Mouse (Mus musculus): ENCODE results near the gene Arid3b. TPM values are rescaled to one million over a fixed set of nuclear protein-coding genes. Genes with fewer than 3 reads are reported as not detected.

Gene Arid3b
- polyA plus RNA-seq, 1 experiment from 2014 or later, result 56.8 TPM

DNA sequence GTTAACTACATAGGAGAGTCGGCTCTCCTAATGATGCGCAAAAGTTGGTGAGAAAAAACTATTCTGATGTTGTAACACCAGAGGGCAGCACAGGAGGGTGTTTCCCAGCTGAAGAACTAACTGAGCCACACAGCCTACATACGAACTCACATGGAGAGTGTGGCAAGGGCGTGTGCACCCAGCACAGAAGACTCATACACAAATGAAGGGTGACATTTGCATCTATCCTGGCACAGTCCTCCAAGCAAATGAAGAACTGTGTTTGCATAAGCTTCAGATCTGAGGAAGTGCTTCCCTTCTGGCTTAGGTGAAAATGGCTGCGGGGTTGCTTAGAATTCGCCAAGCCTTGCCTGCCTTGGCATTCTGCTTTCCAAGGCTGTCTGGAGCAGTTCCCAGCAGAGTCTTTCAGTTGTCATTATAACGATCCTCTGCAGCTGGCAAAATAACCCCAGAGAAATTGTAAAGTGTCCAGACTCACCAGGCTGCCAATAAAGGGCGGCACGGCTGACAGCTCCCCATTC lies 25.4 kb upstream of the Arid3b start:
- H3K27me3 ChIP-seq (ENCODE audit: low read depth, poor library complexity, severe bottlenecking), result no peaks in the 10 kb centered on the region
- H3K9me3 ChIP-seq (replicated peaks), result no peaks in the 10 kb centered on the region
- H3K4me1 ChIP-seq, result no peaks in the 10 kb centered on the region
- no peak overlapping the region for H3K4me3 ChIP-seq
- no peak overlapping the region for H3K27ac ChIP-seq
- WGBS, result 55% methylated on average over 9 of the region's 9 CpGs
- DNase-seq (ENCODE audit: low spot score), result peak; percentile 39
- H3K36me3 ChIP-seq, result no peaks in the 10 kb centered on the region

DNA sequence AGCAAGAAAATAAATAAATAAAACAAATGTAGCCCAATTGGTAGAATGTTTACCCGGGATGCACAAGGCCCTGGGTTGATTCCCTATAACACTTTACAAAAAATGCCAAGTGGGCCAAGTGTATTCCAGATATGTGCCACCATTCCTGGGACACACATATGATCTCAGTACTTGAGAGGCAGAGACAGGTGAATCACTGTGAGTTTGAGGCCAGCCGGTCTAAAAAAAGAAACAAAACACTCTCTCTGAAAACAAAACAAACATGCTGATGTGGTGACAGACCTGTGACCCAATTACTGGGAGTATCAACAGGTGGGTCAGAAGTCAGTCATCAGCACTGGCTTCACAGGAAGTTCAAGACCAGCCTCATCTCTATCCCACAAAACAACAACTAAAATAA lies 19.9 kb upstream of the Arid3b start:
- no peak for DNase-seq (ENCODE audit: low spot score)
- Histone ChIP-seq H3K27me3 (ENCODE audit: low read depth, poor library complexity, severe bottlenecking) (no peaks in the 10 kb centered on the region), H3K27ac (no peak overlapping the region), H3K4me3 (no peak overlapping the region), H3K4me1 (no peaks in the 10 kb centered on the region), H3K36me3 (no peaks in the 10 kb centered on the region), H3K9me3 (replicated peaks) (no peaks in the 10 kb centered on the region)
- WGBS, result 86% methylated on average over 2 of the region's 2 CpGs

DNA sequence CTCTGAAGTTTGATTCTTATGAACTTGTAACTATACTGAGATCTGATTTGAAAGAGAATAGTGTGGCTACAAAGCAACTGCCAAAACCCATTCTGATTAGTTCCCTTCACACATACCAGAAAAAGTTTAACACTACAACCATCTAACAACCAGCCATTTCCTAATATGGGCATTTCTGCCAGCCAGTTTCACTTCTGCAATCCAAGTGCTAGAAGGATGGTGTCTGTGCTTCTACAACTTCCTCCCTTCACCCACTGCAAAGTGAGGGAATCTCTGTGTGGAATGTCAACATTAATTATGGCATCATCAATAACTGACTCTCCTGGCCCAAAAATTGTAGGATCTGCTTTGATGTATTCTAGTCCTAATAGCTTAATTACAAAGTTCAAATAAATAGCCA lies 17.7 kb upstream of the Arid3b start:
- DNase-seq (ENCODE audit: low spot score), result no peak
- no peak overlapping the region for H3K27ac ChIP-seq
- no peaks in the 10 kb centered on the region for H3K4me1 ChIP-seq
- H3K36me3 ChIP-seq, result no peaks in the 10 kb centered on the region
- H3K9me3 ChIP-seq (replicated peaks), result no peaks in the 10 kb centered on the region
- H3K4me3 ChIP-seq, result no peak overlapping the region
- no peaks in the 10 kb centered on the region for H3K27me3 ChIP-seq (ENCODE audit: low read depth, poor library complexity, severe bottlenecking)

DNA sequence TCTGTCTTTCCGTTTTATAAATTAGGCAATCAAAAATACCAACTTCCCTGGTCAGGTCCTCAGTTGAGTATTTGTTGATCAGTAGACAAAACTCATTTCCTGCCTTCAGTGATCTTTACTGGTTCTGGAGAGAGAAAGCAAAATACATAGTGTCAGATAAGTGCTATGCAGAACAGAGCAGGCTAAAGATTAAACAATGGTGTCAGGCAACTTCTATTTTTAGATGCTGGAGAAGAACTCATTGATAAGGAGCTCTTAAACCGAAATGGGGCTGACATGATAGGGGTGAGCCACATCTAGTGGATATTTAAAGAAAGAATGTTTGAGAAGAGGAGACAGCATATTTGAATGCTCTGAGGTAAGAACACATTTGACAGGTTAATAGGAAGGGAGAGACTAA lies 2.4 kb upstream of the Arid3b start:
- H3K36me3 ChIP-seq, result no peaks in the 10 kb centered on the region
- H3K4me3 ChIP-seq, result no peak overlapping the region
- peaks cover 23% of the 10 kb centered on the region for H3K4me1 ChIP-seq
- H3K27ac ChIP-seq, result no peak overlapping the region
- no peak for DNase-seq (ENCODE audit: low spot score)
- 89% methylated on average over 2 of the region's 2 CpGs for WGBS
- H3K27me3 ChIP-seq (ENCODE audit: low read depth, poor library complexity, severe bottlenecking), result no peaks in the 10 kb centered on the region
- no peaks in the 10 kb centered on the region for H3K9me3 ChIP-seq (replicated peaks)

DNA sequence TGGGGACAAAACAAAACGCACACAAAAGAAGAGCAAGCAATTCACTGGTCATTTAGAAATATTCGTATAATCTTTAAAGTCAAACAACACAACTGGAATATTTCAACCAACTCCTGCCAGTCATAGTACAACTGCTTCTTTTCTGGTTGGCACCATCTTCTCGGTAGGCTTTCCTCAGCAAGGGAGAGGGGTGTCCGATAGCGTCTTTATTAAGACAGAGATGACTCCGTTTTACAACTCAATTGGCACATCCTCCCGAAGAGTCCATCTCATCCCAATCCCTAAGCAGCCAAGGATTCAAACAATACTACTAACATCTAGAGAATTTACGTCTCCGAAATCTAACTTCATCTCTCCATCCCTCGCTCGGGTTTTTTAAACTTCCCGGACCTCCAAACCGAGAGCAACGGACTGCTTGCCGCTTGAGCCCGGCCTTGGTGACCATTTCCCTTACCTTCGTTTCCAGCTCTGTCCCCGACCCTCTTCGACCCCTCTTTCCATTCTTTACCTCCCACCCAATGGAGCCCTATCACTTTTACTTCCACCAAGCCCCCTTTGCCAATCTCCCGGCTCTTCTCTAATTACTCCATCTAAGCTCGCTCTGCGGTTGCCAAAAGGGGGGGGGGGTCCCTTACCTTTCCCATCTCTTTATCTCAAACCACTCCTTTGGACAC lies 615 bp downstream of the Arid3b start:
- peaks cover 21% of the 10 kb centered on the region for H3K36me3 ChIP-seq
- peak overlapping the region; percentile 72 for H3K4me3 ChIP-seq
- H3K9me3 ChIP-seq (replicated peaks), result no peaks in the 10 kb centered on the region
- peak overlapping the region; percentile 86 for H3K27ac ChIP-seq
- peaks cover 52% of the 10 kb centered on the region for H3K4me1 ChIP-seq
- under 1% methylated on average over 22 of the region's 22 CpGs for WGBS
- peak; percentile 48 for DNase-seq (ENCODE audit: low spot score)
- H3K27me3 ChIP-seq (ENCODE audit: low read depth, poor library complexity, severe bottlenecking), result no peaks in the 10 kb centered on the region

DNA sequence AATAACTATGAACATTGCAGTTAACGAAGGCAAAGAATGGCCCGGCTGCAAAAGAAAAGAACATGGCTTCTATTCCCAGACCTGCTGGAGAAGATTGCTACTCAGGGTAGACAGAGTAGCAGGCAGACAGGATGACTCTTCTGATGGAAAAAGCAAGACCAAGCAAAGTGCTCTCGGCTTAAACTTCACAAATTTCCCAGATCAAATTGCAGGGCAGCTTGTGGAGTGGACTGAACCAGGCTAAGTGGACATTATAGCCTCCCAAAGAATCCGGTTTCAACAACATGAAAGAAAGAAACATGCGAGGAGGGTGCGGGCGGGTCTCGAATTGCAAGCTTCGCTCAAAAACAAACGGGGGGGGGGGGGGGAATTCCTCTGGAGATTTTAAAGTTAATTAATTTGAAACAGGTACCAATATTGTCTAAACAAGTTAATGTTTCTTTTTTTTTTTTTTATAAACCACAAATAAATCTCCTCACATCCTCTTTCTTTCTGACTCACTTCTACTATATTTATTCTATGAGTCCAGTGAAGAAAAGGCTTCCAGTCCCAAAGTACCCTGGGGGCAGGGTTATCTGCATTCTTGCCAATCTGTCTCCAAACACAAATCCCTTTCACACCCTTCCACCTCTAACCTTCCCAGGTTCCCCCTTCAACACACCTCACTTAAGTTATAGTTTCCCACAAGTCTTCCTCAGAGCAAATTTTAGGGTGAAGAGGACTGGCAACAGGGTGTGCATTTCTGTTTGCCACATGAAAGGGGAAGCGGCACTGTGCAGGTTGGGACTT lies 1.8 kb downstream of the Arid3b start:
- Histone ChIP-seq H3K27ac (peak overlapping the region; percentile 72), H3K27me3 (ENCODE audit: low read depth, poor library complexity, severe bottlenecking) (no peaks in the 10 kb centered on the region), H3K9me3 (replicated peaks) (no peaks in the 10 kb centered on the region), H3K4me3 (peak overlapping the region; percentile 72), H3K36me3 (peaks cover 21% of the 10 kb centered on the region), H3K4me1 (peaks cover 64% of the 10 kb centered on the region)
- 6% methylated on average over 11 of the region's 11 CpGs for WGBS
- DNase-seq (ENCODE audit: low spot score), result no peak

DNA sequence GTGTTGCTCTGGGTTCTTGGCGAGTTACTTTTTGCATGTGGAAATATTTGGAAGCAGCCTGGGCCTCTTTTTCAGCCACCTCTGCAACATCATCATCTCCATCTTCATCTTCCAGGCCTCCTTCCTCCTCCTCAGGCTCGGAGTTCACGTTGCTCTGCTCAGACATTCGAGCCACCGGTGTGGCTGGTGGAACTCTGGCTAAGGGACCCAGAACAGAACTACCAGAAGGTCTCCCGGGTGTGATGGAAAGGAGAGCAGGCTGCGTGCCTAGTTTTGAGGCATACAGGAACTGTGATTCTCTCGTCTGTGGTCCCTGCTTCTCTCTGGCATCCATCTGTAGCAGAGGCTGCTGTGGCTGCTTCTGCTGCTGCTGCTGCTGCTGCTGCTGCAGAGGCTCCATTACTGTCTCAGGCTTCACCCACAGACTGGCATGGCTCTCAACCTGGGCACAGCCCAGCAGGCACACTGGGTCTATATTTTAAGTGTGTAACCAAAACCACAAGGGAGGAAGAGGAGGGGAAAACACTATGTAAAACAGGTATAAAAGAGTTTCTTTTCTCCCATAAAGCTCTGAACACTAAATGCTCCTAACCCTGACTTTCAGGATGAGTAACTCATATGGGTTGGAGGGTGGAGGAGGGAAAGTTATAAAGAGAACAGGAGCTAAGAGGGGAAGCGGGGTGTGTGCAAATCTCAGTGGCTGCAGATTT lies 2.7 kb downstream of the Arid3b start:
- Histone ChIP-seq H3K27me3 (ENCODE audit: low read depth, poor library complexity, severe bottlenecking) (no peaks in the 10 kb centered on the region), H3K9me3 (replicated peaks) (no peaks in the 10 kb centered on the region), H3K4me3 (peak overlapping the region; percentile 72), H3K4me1 (peaks cover 73% of the 10 kb centered on the region), H3K27ac (peak overlapping the region; percentile 71), H3K36me3 (peaks cover 27% of the 10 kb centered on the region)
- 66% methylated on average over 9 of the region's 9 CpGs for WGBS
- DNase-seq (ENCODE audit: low spot score), result no peak

DNA sequence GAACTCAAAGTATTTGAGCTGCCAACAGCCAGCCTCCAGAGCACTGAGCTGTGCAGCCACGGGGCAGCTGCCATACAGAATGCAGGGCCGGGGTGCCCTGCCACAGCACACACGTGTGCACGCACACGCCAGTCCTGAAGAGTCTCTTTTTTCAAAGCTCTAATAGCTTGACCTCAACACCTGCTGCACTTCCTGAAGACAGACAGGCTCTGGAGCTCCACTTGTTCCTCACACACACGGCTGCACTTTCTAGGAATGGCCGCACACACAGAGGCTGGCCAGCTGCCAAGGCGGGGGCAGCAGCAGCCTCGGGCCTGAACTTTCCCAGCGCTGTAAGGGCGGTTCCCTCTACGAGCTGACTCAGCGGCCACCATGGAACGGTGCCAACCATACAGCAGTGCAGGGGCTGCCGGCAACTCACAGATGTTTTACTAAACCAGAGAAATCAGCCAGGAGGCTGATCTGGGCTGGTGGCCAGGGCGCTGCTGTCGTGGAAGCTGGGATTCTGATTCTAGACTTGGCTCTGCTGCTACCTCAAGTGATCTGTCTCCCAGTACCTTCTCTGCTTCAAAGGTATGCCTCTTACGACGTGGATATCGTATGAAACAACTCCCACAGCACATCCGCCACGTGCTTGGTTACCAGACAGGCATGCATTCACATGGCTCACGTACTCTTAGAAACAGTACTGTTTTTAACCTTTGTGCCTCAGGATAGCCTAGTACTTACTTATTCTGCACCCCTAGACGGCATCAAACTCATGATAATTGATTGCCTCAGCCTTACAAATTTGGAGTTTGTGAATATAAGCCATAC lies 5.1 kb downstream of the Arid3b start:
- Histone ChIP-seq H3K9me3 (replicated peaks) (no peaks in the 10 kb centered on the region), H3K27ac (peak overlapping the region; percentile 69), H3K4me1 (peaks cover 74% of the 10 kb centered on the region), H3K36me3 (peaks cover 43% of the 10 kb centered on the region), H3K4me3 (peak overlapping the region; percentile 26), H3K27me3 (ENCODE audit: low read depth, poor library complexity, severe bottlenecking) (no peaks in the 10 kb centered on the region)
- WGBS, result 48% methylated on average over 24 of the region's 24 CpGs
- peak; percentile 81 for DNase-seq (ENCODE audit: low spot score)

DNA sequence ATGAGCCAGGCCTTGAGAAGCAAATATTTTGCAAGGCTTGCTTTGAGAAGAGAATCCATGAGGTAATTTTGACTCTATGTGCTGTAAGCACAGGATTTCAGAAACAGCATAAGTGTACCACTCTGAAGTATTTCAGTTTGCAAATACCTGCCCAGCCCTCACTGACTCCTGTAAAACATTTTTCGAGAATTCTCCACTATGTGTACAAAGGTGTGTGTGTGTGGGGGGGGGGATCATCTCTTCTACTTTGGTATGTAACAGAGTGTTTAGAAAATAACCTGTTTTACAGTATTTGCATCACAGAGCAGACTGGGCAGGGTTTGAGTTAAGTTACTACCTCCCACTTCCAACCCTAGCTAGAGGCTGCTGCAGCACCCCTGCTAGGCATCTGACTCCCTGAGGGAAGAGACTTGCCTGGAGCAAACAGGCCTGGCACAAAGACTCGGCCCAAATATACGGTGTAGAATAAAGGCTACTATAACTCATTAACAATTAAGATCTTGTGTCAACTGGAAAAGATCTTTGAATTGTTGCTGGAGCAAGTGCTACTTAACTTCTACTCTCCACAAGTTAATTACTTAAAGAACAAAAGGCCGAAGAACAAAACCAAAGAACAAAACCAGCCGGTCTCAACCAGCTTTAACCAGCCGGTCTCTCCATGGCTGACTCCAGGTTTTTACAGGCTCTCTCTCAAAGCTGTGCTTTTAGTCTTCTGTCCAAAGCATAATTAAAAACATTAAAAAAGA lies 6.6 kb downstream of the Arid3b start:
- H3K27me3 ChIP-seq (ENCODE audit: low read depth, poor library complexity, severe bottlenecking), result no peaks in the 10 kb centered on the region
- peaks cover 66% of the 10 kb centered on the region for H3K4me1 ChIP-seq
- no peaks in the 10 kb centered on the region for H3K9me3 ChIP-seq (replicated peaks)
- H3K36me3 ChIP-seq, result peaks cover 58% of the 10 kb centered on the region
- H3K27ac ChIP-seq, result peak overlapping the region; percentile 75
- H3K4me3 ChIP-seq, result no peak overlapping the region
- WGBS, result 50% methylated on average over 6 of the region's 6 CpGs
- DNase-seq (ENCODE audit: low spot score), result no peak

DNA sequence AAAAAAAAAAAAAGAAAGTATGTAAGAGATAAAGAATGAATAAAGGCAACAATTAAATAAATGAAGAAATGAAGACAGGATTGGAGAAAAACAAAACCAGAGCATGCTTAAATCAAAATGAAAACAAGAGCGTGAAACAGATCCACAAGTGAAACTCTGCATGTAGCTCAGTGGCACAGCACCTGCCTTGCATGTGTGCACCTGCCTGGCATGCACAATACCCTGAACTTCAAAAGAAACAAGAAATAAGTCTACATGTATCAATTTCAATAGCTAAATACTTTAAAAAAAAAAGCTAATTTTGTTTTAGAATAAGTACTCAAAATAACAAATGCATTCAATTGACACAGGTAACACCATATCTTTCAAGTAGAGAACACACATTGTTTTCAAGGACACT lies 13.2 kb downstream of the Arid3b start:
- Histone ChIP-seq H3K4me3 (no peak overlapping the region), H3K27ac (no peak overlapping the region), H3K36me3 (peaks cover 32% of the 10 kb centered on the region), H3K27me3 (ENCODE audit: low read depth, poor library complexity, severe bottlenecking) (no peaks in the 10 kb centered on the region), H3K4me1 (peaks cover 37% of the 10 kb centered on the region), H3K9me3 (replicated peaks) (no peaks in the 10 kb centered on the region)
- no peak for DNase-seq (ENCODE audit: low spot score)
- WGBS, result 98% methylated on average over 1 of the region's 1 CpGs

DNA sequence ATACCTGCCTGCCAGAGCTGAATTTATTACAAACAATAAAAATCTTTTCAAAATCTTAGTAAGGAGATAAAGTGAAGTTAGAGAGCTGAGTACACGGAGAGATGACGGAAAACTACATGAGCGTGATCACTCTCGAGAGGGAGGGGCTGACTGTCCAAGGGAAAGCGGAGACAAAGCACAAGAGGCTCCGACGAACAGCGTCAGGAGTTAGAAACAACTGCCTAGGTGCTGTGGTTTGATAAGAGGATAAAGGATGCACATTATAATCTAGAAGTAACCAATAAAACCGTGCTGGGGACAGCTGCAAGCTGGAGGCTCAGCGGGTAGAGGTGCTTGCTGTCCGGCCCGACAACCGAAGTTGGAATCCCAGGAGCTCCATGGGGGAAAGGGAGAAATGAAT lies 13.8 kb downstream of the Arid3b start:
- H3K4me3 ChIP-seq, result no peak overlapping the region
- H3K4me1 ChIP-seq, result peaks cover 38% of the 10 kb centered on the region
- DNase-seq (ENCODE audit: low spot score), result no peak
- H3K9me3 ChIP-seq (replicated peaks), result no peaks in the 10 kb centered on the region
- WGBS, result 84% methylated on average over 13 of the region's 13 CpGs
- peaks cover 31% of the 10 kb centered on the region for H3K36me3 ChIP-seq
- no peak overlapping the region for H3K27ac ChIP-seq
- H3K27me3 ChIP-seq (ENCODE audit: low read depth, poor library complexity, severe bottlenecking), result no peaks in the 10 kb centered on the region

Measured in limb, embryonic 10.5 days (tissue).